Mouse (Mus musculus) 416B (cell line): ENCODE data around the gene Tep1.
A peak's percentile ranks its signal among the peaks of the same experiment; 100 is the strongest.
"Not testable (repeated sequence)": the region's sequence is repeated elsewhere in the genome, so short reads cannot be mapped to it uniquely, and the experiment has no call there.

Experiments used
- DNase-seq: peaks from one replicate; pipeline ENCODE4 v3.0.0; 2011; ENCODE audit warnings: low read depth

Gene Tep1

DNA sequence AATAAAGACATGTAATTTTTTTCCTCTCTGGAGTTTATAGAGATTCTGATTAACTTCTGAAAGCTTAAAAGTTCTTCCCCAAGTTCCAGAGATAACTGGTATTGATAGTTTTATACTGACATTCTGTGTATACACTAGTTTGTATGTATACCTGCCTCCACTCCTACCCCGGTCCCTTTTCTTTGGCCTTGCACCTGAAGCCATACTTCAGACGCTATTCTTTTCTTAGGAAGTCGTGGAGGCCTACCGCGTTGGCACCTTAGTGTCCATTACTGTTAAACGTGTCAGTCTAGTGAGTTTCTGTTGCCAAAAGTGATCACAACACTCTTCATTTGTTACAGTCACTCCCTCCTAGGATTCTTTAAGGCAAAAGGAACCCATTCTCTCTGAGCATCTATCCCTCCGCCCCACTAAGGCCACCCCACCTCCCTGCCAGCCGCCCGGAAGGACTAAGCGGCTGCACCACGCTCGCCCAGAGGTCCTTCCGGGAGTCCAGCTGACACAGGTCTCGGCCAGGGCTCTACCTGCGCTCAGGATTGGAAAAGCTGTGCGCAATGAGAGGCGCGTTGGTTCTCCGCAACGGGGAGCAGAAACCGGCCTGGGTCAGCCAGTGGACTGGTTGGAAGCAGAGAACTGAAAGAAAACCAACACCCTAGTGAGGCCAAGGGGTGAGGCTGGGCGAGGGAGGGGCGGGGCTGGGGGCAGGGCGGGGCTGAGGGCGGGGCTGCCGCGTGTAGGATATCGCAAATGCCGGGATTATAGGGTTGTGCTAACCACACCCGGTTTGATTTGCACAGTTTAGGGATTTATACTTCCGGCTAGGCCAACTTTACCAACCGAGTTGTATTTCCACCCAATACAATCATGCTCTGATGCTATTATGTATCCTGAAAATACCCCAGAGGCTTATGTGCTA lies at the start of gene Tep1:
Gene Tep1, minus strand, starts transcription at position 672 of the 916 bp plus-strand sequence.
- DNase-seq: peak; percentile 92

- DNase-seq: no peak
These were observed 41.0 kb upstream of the Tep1 start for GRCm38 (mm10) chr14:50911356-50911755.

- no peak for DNase-seq
These were observed 37.8 kb upstream of the Tep1 start for GRCm38 (mm10) chr14:50908126-50908525.

DNA sequence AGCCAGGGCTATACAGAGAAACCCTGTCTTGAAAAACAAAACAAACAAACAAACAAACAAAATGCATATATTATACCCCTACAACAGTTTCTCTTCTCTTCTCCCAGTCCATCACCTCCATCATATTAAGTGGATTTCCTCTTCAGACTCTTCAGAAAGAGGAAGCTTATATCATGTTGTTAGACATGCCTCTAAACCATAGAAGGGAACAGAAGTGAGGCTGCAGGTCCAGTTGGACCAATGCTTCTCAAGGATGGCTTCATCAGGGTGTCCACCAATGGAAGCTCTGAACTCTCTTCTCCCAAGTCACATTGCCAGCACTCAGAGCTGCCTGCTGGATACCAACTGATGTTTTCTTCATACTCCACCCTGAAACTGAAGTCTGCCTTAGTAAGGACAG lies 35.0 kb upstream of the Tep1 start:
- not testable (repeated sequence) for DNase-seq

- DNase-seq: no peak
These were observed 34.4 kb upstream of the Tep1 start for GRCm38 (mm10) chr14:50904828-50905129.

DNA sequence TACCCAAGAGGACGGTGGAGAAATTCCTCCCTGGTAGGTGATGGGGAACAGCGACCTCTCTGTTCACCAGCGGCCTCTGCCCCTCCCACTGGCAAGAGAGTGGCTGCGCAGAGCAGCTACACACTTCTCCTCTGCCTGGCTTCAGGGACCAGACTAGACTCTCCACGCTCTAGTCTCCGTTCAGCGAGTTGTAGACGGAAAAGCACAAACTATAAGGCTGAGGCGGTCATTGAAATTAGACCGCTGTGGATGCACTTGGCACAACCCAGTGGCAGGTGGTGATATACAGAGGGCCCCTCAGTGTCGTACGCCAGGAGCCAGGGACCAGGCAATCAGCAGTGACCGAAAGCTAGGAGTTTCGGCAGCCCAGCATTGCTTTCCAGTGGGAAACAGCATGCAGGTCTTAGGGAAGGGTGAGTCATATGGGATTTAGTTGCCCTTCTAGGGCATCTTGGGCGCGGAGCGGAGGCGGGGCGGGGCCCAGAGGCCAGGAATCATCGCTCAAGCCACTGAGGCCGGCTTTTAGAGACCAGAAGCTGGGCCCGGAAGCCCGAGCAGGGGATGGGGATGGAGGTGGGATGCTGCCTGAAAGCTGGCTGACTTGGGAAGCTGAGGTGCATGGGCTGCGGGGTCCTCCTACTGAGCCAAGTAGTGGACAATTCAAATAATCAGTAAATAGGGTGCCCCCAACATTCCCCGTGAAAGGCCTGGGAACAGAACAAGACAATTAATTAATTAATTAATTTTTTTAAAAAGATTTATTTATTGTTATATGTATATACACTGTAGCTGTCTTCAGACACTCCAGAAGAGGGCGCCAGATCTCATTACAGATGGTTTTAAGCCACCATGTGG lies 33.8 kb upstream of the Tep1 start:
- DNase-seq: no peak

DNA sequence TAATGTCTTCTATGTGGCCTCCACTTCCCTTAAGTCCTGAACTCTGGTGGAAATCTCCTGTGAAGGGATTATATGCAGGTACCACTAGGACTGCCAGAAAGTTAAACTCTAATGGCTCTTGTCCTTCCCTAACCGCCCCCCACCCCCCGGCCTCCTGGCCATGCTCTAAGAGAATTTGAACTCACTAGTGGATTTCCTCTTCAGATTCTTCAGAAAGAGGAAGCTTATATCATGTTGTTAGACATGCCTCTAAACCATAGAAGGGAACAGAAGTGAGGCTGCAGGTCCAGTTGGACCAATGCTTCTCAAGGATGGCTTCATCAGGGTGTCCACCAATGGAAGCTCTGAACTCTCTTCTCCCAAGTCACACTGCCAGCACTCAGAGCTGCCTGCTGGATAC lies 27.6 kb upstream of the Tep1 start:
- not testable (repeated sequence) for DNase-seq

DNA sequence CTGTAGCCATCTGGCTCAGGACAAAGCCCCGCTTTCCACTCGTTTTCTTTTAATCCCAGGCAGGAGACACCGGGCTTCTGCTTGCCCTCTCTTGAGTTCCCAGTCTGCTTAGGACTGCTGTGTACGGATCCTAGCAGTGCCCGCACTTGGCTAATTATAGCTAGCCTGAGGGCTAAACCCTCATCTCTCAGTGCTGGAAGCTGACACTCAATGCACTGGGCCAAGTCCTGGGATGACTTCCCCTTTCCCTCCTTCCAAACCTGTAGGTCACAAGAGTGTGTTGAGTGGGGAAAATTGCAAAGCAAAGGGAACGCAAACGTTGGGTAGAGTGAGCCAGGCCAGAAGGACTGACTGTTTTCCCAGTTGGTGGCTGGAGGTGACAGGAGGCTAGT lies 27.0 kb upstream of the Tep1 start, which contains the start of gene Klhl33:
Gene Klhl33, minus strand, starts transcription at position 134 of the 392 bp plus-strand sequence.
- DNase-seq: no peak

- no peak for DNase-seq
These were observed 26.5 kb upstream of the Tep1 start for GRCm38 (mm10) chr14:50896747-50897373.

- DNase-seq: peak; percentile 56
These were observed 25.8 kb upstream of the Tep1 start for GRCm38 (mm10) chr14:50895985-50896746.

GRCm38 (mm10) chr14:50895407-50895806 lies 25.0 kb upstream of the Tep1 start:
- no peak for DNase-seq

DNA sequence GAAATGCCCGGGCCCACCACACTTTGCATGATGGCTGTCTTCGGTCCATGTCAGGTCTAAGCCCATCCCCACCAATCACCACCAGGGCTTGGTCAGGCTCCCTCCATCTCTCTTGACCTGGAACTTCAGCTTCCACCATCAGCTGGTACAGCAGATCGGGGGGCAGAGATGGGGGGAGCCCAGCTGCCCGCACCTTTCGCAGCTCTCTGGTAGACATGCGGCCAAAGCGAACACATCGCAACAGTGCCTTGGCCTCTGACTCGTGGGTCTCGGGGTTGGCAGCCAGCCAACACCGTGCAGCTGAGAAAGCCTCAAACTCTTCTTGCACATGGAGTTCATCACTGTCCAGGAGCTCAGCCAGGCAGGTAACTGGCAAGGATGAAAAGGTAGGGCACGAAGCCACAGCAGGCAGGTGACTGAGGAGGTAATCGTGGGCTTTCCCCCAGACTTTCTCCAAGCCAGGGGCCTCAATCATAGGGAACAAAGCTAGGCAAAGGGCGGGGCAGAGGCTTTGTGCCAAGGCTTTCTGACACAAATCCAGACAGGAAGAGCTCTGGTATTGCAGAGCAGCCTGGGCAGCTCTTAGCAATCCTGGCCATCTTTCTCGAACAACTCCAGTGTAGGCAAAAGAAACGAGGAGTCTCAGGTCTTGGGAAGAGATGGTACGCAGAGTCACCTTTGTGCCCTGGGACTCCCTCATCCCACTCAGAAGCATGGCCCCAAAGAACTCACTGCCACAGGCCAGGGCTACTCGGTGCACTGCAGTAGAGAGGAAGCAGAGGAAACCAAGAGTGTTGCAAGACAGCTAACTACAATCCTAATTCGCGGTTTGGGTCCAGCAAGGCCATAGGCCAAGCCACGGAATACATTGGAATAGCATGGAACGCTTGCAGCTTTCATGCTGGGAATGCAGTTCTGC lies 22.4 kb upstream of the Tep1 start:
- DNase-seq: peak; percentile 57

DNA sequence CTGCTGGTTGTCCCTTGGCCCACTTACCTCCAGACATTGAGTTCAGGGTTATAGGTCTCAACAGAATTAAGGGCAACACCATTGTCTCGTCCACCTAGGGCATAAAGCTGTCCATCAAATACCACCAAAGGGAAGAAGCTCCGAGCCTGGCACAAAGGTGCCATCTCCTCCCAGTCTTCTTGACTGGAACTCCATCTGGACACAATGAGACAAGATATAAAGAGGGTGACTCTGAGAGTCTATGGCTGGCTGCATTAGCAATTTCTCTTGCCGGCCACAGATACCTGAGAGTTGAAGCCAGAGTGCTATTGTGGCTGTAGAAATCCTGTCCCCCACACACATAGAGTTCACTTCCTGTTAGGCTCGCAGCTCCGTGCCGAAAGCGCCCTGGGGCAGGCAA lies 21.7 kb upstream of the Tep1 start:
- DNase-seq: no peak

GRCm38 (mm10) chr14:50891621-50892020 lies 21.3 kb upstream of the Tep1 start:
- no peak for DNase-seq

GRCm38 (mm10) chr14:50876236-50876950 lies 6.0 kb upstream of the Tep1 start:
- no peak for DNase-seq

- DNase-seq: no peak
These were observed 5.4 kb upstream of the Tep1 start for GRCm38 (mm10) chr14:50875591-50876230.

GRCm38 (mm10) chr14:50875175-50875574 lies 4.8 kb upstream of the Tep1 start:
- no peak for DNase-seq

- peak; percentile 75 for DNase-seq
These were observed 924 bp upstream of the Tep1 start for GRCm38 (mm10) chr14:50871284-50871683.

DNA sequence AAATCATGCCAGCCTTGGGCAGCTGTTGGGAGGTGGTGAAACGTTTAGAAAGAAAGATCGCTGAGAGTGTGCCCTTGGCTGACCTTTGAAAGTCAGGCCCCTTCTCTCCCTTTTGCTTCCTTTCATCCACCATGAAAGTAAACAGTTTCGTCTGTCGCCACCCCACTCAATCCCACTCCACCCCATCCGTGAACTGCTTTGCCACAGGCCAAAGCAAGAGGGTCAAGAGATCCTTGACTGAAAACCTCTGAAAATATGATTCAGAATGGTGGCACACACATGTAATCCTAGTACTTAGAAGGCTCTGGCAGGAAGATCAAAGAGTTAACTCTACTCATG lies 414 bp upstream of the Tep1 start:
- DNase-seq: no peak

DNA sequence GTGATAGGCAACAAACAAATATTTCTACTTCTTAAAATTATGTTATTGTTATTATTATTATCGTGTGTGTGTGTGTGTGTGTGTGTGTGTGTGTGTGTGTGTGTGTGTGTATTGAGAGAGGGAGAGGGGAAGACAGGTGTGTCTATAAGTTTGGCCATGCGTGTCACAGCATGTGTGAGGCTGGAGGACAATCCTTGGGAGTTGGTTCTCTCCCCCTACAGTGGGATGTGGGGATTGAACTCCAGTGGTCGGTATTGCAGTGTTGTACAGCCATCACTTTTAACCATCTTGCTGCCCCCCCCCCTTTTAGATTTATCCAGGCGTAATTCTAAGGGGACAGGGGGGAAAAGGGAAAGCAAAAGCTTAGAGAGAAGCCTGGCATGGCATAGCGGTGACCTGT lies 1.7 kb downstream of the Tep1 start:
- no peak for DNase-seq
